Mouse (Mus musculus): ENCODE measurements at regions not wholly inside any gene's neighbourhood (a gene's known extent, or its start where the extent isn't known, plus 50 kb on each side); places are given as distances from the start of the nearest gene placed in this dataset.

GRCm38 (mm10) chr8:26559196-26559595, 417.9 kb upstream of the Zfp703 start:
- TF ChIP-seq CTCF (IDR thresholded peaks at IDR 0.05; ENCODE audit: borderline replicate concordance, insufficient read depth, low read depth, low read length) (no peak), POLR2A (IDR thresholded peaks at IDR 0.05; ENCODE audit: borderline replicate concordance, insufficient read depth, low read length) (no peak)

All from cerebellum, adult 2 months (tissue).